In genomic region chr2:143876929-143877632, GRCm38 (mm10) we compare ENCODE assay signal across 12 mouse cellular contexts. TPM values are rescaled to one million over a fixed set of nuclear protein-coding genes. Genes with fewer than 3 reads are reported as not detected.
DNase-seq lines count a peak whose midpoint lies in the region; ATAC-seq and TF ChIP-seq lines count a peak whose summit lies in the region.
"Had no signal": no experiment of that assay in that cellular context is flagged by ENCODE, and none has a peak within 500 bp of the region (broad histone marks: within the 10 kb centered on the region; RNA-seq: fewer than 3 reads in every experiment).

No protein-coding gene starts in this region.

- no peaks in the 10 kb centered on the region for H3K27me3 ChIP-seq in heart, embryonic 12.5 days (replicated peaks)
- no peaks in the 10 kb centered on the region for H3K27me3 ChIP-seq in lung, embryonic 14.5 days (ENCODE audit: insufficient read depth, low read length)
- H3K27me3 ChIP-seq: embryonic facial prominence, embryonic 13.5 days had no signal

- no peak overlapping the region for H3K9ac ChIP-seq in heart, embryonic 12.5 days
- H3K9ac ChIP-seq in lung, embryonic 14.5 days, result no peak overlapping the region
- H3K9ac ChIP-seq: embryonic facial prominence, embryonic 13.5 days had no signal

- WGBS in heart, embryonic 12.5 days, result 66% methylated on average over 4 of the region's 4 CpGs
- 60% methylated on average over 4 of the region's 4 CpGs for WGBS in lung, embryonic 14.5 days

- peak; percentile 48 for TF ChIP-seq CTCF in lung, embryonic 14.5 days (IDR thresholded peaks at IDR 0.05; ENCODE audit: low read depth)

- H3K36me3 ChIP-seq in heart, embryonic 12.5 days, result no peaks in the 10 kb centered on the region
- no peaks in the 10 kb centered on the region for H3K36me3 ChIP-seq in lung, embryonic 14.5 days (ENCODE audit: insufficient read depth)
- H3K36me3 ChIP-seq: embryonic facial prominence, embryonic 13.5 days had no signal

- H3K9me3 ChIP-seq in heart, embryonic 12.5 days (replicated peaks), result no peaks in the 10 kb centered on the region
- H3K9me3 ChIP-seq in lung, embryonic 14.5 days (ENCODE audit: low read depth, low read length), result no peaks in the 10 kb centered on the region
- H3K9me3 ChIP-seq: embryonic facial prominence, embryonic 13.5 days had no signal

- H3K4me3 ChIP-seq in heart, embryonic 12.5 days, result no peak overlapping the region
- no peak overlapping the region for H3K4me3 ChIP-seq in lung, embryonic 14.5 days (ENCODE audit: low read depth, low read length)
- H3K4me3 ChIP-seq: embryonic facial prominence, embryonic 13.5 days had no signal

- H3K4me2 ChIP-seq in heart, embryonic 12.5 days, result no peak overlapping the region
- H3K4me2 ChIP-seq in lung, embryonic 14.5 days, result no peak overlapping the region
- H3K4me2 ChIP-seq: embryonic facial prominence, embryonic 13.5 days had no signal

- no peak for DNase-seq in heart, adult 8-10 months (ENCODE audit: low spot score)
- peak; percentile 33 for DNase-seq in lung, embryonic 14.5 days
- no peak for DNase-seq in lung, postnatal 10 days
- no peak for DNase-seq in spleen, adult 18-20 months
- no peak for DNase-seq in urinary bladder, postnatal 4 days (ENCODE audit: low spot score in 2 of 2)
- DNase-seq: cerebellum, adult 2 months; thymus, postnatal 14 days had no signal

- no peak for ATAC-seq in heart, embryonic 12.5 days (ENCODE audit: insufficient number of reproducible peaks, low FRiP score)
- no peak for ATAC-seq in lung, embryonic 14.5 days (ENCODE audit: insufficient read depth)
- ATAC-seq in granulocyte monocyte progenitor cell, adult 5-6 weeks (replicated peaks; ENCODE audit: poor library complexity, severe bottlenecking), result peak; percentile 93
- peak; percentile 83 for ATAC-seq in megakaryocyte, adult 5-6 weeks (ENCODE audit: poor library complexity, severe bottlenecking)
- ATAC-seq: forebrain, embryonic 16.5 days had no signal

- peaks cover 28% of the 10 kb centered on the region for H3K4me1 ChIP-seq in heart, embryonic 12.5 days (replicated peaks)
- no peaks in the 10 kb centered on the region for H3K4me1 ChIP-seq in lung, embryonic 14.5 days (ENCODE audit: insufficient read depth)
- H3K4me1 ChIP-seq: embryonic facial prominence, embryonic 13.5 days had no signal

- peak overlapping the region; percentile 54; the same call in 1 of the 2 replicates for H3K27ac ChIP-seq in heart, embryonic 12.5 days (ENCODE audit: poor library complexity, severe bottlenecking)
- H3K27ac ChIP-seq in lung, embryonic 14.5 days (ENCODE audit: low read depth), result no peak overlapping the region
- H3K27ac ChIP-seq: embryonic facial prominence, embryonic 13.5 days had no signal

RNA-seq across cellular contexts. Expression of gene Bfsp1, which starts 14.1 kb away (rescaled TPM):
- 2.2 and 2.3 TPM in 2 replicates for polyA plus RNA-seq in heart, embryonic 12.5 days (2016; fragmentation: Nextera tagmentation; extraction: Ambion mirVana)
- under 1 TPM in 3 of 4 experiments, not detected in 1; 0.16 to 0.47 (median 0.17) TPM for total RNA-seq in heart, adult 8-10 months (2022)
- polyA plus RNA-seq in lung, embryonic 14.5 days (2014; fragmentation: Nextera tagmentation; extraction: Ambion mirVana), result 1.6 and 2.0 TPM in 2 replicates
- not detected in 2 replicates for total RNA-seq in granulocyte monocyte progenitor cell, adult 5-6 weeks (2014; fragmentation: Nextera tagmentation)
- 0.13 TPM in 1 of 2 replicates, not detected in the other for total RNA-seq in granulocyte monocyte progenitor cell, adult 5-6 weeks (2017)
- total RNA-seq in megakaryocyte, adult 5-6 weeks (2015), result 0.41 TPM in 1 of 2 replicates, not detected in the other
- total RNA-seq in megakaryocyte, adult 5-6 weeks (2017), result 0.73 and 0.99 TPM in 2 replicates

RNA-seq across cellular contexts. Expression of gene Dstn, which starts 38.0 kb away (rescaled TPM):
- polyA plus RNA-seq in heart, embryonic 12.5 days (2016; fragmentation: Nextera tagmentation; extraction: Ambion mirVana), result 963 and 982 TPM in 2 replicates
- 100 to 1,000 TPM; 129 to 151 (median 143) TPM for total RNA-seq in heart, adult 8-10 months (2022)
- polyA plus RNA-seq in lung, embryonic 14.5 days (2014; fragmentation: Nextera tagmentation; extraction: Ambion mirVana), result 473 and 523 TPM in 2 replicates
- 285 and 354 TPM in 2 replicates for total RNA-seq in granulocyte monocyte progenitor cell, adult 5-6 weeks (2014; fragmentation: Nextera tagmentation)
- total RNA-seq in granulocyte monocyte progenitor cell, adult 5-6 weeks (2017), result 581 and 644 TPM in 2 replicates
- 379 and 399 TPM in 2 replicates for total RNA-seq in megakaryocyte, adult 5-6 weeks (2015)
- total RNA-seq in megakaryocyte, adult 5-6 weeks (2017), result 518 and 538 TPM in 2 replicates

Comparison
In these comparisons a context has a peak if more than half of its experiments do, and no peak if none do; other contexts are left out.
1. ATAC-seq: peak in granulocyte monocyte progenitor cell, adult 5-6 weeks (single experiment) and megakaryocyte, adult 5-6 weeks (single experiment); none in heart, embryonic 12.5 days (single experiment) and lung, embryonic 14.5 days (single experiment).